Mouse (Mus musculus) heart, postnatal 4 days (tissue): ENCODE results near the gene Fgf2. TPM values are rescaled to one million over a fixed set of nuclear protein-coding genes. Genes with fewer than 3 reads are reported as not detected.
A peak's percentile ranks its signal among the peaks of the same experiment; 100 is the strongest.

ENCODE experiments used
- DNase-seq: peaks from one replicate; pipeline ENCODE4 v3.0.0; 2021
- total RNA-seq, 2 experiments: library from RNA; stranded (reverse); gene quantifications; 2 replicates each; pipeline ENCODE4 v1.2.3; 2021

Gene Fgf2
- total RNA-seq, 2 experiments from 2014 or later = 3.2 to 3.5 TPM

DNA sequence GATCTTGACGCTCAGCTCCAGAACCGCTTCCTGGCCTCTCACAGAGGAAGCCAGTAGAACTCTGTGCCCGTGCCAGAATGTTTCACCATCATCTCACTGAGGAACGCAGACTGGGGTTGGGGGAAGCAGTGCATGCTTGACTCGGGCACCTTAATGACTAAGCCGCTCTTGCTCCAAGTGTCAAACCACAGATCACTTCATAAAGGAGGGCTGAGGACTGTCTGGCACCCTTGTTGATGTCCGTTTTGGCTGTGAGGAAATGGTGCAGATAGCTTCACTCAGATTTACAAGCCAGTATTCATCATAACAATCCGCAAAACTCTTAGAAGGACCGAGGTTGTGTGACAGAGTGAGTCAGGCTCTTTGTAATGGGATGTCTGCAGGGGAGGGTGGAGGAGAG, 12.6 kb downstream of the Fgf2 start:
- no peak for DNase-seq

DNA sequence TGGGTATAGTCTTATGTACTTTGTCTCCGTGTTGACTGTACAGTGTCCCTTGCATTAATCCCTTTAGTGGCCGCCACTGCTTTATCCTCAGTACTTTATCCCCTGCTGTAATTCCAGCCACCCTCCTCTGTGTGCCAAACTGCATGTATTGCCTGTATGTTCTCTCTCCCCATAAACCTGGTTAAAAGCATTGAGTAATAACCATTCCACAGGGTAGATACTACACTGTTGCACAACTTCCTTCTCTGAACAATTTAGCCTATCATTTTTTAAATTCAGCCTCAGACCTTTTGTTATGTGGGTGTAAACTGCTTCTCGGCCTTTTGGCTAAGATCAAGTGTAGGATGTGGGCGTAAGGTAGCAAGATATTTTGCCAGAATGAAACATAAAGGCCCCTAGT, 17.0 kb downstream of the Fgf2 start:
- DNase-seq = no peak

DNA sequence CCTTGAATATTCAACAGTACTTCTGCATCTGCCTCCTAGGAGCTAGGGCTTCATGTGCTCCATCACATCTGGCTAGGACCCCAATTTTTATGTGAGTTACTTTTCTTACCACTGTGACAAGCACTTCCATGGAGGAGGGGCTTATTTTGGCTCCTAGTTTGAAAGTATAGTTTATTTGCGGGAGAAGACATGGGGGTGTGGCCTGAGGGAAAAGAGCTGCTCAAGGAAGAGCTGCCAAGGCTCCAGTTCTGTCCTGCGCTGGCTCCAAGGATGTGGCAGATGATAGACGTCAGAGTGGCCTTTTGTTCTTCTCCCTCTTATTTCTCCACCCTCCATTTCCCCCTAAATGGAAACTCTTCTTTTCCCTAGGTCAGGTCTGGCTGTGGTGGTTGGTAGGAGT, 17.8 kb downstream of the Fgf2 start:
- DNase-seq = no peak

DNA sequence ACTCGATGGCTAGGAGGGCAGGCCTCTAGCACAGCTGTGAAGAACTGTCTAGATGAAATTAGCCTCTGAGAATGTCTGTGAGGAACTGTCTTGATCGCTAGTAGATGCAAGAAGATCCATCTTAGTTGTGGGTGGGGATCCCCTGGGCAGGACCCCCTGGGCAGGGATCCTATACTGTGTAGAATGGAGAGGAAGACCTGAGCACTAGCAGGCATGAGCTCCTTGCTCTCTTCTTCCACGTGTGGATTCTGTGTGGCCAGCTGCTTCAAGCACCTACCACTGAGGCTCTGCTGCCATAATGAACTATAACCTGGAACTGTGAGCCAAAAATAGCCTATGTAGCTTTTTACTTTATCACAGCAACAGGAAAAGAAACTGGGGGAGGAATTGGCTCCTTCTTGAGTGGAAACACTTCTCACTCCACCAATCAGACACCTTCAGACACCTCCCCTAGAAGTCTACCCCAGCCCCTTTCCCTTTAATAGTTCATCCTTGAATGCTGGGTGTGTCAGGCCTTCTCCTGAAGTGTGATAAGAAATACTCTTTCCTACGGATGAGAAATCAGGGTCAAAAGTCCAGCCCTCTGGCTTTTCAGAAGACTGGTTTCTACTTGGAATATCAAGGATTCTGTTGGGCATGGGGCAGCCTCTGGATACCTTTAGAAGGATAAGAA, 18.4 kb downstream of the Fgf2 start:
- no peak for DNase-seq

DNA sequence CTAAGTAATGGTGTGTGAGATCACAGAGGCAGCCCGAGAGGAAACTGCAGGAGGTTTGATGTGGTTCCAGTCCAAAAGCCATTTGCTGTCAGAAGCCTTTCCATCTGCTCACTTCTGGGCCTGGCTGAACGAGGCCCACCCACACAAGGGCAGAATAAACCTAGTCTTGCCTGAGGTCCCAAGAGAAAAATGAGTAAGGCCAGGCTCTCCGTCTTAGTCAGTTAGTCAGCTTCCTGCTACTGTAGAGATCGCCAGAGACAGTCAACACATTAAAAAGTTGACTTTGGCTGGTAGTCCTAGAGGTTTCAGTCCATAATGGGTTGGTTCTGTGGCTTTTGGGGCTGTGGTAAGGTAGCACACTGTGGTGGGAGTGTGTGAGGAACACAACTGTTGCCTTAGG, 22.3 kb downstream of the Fgf2 start:
- no peak for DNase-seq

DNA sequence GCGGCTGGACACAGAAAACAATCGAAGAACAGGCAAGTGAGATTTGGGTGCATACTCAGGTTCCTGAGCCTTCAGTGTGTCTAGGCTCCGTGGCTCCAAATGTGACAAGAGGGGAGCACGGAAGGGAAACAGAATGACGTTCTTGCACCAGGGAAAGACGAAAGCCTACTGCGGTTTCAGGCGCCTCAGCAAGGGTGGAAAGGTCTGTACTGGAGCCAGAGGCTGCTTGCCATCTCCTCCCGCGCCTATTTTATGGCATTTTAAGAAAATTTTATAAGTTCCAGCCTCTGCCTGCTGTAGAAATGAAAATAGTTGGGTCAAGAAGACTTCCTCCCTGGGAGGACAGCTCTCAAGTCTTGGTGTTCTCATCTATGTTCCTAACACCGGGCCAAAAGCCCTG, 25.6 kb downstream of the Fgf2 start:
- no peak for DNase-seq

DNA sequence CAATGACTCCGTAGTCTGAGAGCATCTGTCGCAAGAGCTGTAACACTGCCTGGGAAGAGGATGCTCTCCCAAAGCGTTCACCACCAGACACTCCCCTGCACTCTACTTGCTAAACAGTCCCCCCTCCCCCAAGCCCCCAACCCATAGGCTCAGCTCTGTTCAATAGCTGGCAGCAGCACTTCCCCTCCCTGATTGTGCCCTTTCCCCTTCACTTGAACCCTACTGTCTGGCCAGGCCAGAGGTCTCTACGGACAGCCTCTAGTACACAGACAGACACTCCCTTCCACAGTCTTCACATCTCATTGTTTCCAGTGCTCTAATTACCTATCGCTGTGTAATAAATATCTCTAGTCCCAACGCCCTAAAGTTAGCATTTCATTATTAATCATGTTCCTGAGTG, 29.8 kb downstream of the Fgf2 start:
- DNase-seq = no peak

DNA sequence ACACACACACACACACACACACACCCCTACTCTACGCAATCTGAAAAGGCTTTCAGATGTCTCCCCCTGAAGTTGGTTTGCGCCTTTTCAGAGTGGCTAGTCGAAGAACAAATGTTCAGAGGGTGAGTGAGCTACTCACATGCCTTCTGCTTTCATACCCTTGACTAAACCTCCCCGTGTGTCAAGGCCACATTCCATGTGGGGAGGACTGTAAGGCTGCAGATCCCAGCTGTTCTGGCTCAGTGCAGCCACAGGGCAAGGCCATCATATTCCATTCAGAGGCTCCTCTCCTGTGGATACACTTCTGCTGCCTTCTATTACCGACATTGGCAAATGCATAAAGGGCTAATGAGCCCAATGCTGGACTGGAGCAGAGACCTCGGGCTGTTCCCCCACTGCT, 30.3 kb downstream of the Fgf2 start:
- DNase-seq = no peak

DNA sequence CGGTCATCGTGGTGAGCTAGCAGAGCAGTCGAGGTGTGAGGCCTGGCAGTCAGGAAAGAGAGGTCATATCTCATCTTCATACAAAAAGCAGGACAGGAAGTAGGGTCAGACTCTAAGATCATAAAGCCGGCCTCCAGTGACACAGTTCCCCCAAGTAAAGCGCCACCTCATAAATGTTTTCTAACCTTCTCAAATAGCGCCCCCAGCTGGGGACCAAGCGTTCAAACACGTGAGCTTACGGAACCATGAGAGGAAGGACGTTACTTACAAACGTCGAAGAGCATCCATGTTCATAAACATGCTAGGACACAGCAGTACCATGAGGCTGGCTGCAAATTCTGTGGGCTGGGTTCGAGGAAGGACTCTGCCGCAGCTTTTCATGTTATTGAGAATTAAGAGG, 31.1 kb downstream of the Fgf2 start:
- peak; percentile 21 for DNase-seq

DNA sequence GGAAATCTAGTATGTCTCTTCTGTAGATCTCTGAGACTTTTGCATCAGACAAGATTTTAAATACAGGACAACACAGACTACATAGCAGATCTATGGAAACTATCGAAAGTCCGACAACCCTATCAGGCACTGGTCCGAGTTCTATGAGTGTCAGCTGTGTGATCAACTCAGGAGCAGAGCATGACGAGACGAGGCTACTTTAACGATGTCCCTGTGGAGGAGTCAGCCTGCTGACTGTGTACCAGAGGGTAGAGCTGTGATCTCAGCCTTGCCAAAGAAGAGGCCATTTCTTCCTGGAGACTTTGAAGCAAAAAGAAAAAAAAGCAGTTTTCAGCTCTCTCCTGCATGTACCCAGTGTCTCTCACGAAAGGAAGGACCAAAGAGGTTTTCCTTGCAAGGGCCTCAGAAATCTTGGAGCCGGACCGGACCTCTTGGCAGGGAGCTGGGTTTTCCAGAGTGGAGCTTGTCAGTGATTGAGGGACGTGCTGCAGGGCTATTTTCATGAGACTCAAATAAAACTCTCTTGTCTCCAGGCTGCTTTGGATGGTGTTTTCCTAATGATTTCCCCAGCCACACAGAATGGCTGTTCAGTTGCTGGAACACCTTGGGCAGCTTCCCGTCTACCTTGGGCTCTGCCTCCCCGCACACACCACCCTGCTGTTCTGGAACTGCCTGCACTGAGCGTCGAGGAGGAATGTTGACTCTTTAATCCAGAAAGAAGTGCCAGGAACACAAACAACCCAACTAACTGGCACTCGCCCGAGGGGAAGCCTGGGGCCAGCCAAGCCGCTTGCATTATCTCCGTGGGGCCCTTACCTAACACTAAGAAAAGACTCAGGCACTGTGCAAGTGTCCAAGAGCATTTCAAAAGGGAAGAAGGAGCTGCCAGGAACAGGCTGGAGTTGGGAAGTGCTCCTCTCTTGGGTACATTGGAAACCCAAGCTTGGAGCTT, 32.1 kb downstream of the Fgf2 start:
- peak; percentile 62 for DNase-seq

DNA sequence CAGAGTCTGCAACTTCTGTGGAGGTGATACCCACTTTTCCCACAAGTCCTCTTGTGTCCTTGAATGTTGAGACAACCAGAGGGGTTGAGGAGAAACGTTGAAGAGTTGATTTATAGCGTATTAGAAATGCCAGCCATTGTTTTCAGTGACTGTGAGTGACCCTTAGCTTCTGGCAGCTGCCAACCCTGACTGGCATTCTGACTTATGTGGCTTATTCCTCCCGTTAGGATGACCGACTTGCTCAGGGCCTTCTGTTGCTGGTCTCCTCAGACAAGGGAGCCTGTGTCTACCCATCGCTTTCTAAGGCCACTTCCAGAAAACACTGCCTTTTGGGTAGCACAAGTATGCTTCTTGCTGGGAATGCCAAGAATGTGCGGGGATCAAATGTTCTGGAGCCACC, 33.3 kb downstream of the Fgf2 start:
- no peak for DNase-seq

DNA sequence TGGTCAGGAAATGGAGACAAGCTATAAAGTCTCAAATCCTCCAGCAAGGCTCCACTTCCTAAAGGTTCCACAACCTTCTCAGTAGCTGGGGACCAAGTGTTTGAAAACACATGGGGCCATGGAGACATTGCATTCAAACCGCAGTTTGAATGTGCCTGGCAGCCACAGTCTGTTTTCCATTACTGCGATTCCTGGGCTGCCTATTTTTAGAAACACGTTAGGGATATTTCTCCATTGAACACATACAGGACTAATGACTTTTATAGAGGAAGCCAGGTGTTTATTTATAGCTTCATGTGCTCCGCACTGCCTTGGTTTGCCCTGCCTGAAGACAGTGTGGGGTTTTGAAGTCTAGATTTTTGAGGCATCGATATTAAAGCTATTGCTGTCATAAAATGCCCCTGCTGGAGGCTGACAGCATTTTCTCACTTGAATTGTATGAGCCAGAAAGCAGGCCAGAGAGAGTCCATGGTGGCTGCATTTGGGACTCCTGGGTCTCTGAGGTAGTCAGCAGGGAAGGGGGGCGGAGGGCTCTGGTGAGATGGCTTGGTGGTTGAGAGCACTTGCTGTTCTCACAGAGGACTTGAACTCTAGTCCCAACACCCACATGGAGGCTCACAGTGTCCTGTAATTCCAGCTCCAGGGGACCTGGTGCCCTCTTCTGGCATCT, 35.1 kb downstream of the Fgf2 start:
- peak; percentile 31 for DNase-seq

DNA sequence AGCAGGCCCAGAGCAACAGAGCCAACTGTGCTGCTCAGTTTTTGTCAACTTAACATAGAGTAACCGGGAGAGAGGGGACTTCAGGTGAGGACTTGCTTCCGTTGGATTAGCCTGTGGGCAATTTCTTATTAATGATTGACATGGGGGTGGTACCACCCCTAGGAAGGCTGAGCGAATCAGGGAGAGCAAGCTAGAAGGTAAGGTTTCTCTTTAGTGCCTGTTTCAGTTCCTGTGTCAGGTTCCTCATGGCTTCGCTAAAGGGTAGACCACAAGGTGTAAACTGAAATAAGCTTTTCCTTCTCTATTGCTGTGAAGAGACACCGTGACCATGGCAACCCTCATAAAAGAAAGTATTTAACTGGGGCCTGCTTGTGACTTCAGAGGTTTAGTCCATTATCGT, 39.2 kb downstream of the Fgf2 start:
- no peak for DNase-seq

DNA sequence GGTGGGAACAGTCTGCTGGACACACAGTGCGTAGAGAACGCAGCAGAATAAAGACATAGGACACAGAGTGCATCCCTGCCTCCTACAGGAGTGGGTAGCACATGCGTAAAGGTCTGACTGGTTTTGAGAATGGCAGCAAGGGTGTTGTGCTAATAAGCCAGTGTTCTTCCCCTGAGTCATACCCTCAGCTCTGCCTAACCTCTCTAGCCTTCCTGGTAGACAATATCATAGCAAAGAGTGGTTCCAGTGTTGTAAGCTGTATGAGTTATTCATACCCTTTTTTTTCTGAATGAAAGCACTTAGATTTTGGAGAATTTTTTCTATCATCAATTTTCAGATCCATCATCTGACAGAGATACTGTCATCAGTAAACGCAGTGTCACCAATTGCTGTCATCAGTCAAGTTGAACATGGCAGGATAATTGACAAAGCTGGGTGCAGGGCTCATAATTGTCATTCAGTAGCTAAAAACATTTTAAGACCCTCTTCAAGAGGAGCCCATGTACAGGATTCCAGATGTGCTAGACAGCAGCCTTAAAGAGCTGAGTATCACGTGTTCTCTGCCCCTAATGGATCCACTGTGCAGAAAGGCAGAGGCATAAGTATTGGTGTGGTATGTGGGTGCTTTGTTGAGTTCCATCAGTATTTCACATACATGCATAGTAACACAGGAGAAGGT, 48.9 kb downstream of the Fgf2 start:
- no peak for DNase-seq

DNA sequence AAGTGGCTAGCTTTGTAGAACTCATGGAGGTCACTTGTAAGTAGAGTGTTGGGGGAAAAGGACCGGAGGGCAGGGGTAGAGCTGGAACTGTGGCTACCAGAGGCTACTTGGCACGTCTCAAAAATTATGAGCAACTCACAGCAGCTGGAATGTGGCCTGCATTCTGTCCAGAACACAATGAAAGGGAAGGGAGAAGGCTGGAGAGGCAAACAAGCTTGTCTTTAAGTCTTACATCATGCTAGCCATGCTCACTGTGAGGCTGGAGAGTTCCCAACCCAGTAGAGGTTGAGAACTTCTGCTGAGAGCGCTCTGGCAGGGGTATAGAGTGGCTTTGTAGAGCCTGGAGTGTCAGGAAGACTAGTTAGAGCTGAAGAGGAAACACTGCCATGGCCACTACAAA, 49.5 kb downstream of the Fgf2 start:
- no peak for DNase-seq

DNA sequence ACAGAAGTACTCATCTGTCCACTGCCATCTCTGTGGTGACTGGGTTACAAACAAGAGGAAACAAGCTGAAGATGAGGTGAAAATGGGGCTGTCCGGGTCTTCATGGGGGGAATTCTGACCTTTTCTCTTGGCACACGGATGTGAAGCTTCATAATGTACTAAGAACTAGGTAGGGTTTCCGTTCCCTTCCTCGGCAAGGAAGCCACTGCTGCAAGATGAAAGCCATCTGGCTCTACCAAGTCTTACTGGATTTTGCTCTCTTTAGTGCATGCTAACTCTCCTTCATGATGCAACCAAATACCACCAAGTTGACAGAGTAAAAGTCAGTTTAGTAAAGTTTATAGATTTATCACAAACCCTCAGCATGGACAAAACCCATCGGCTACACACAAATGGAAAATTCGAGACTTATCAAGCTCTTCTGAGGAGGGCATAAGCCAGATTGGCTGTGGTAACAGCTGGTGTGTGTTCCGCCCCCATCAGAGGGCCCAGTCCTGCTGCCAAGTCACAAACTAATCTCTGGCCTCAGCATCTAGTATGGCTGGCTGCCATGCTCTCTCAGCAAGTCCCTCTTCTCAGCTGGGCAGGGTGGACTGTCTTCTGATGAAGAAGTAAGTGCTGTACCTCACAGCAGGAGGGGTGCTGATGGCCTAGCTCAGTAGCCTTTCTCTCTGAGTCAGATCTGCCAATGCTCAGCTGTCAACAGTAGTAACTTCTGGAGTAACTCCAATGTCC, 50.7 kb downstream of the Fgf2 start:
- peak; percentile 84 for DNase-seq

DNA sequence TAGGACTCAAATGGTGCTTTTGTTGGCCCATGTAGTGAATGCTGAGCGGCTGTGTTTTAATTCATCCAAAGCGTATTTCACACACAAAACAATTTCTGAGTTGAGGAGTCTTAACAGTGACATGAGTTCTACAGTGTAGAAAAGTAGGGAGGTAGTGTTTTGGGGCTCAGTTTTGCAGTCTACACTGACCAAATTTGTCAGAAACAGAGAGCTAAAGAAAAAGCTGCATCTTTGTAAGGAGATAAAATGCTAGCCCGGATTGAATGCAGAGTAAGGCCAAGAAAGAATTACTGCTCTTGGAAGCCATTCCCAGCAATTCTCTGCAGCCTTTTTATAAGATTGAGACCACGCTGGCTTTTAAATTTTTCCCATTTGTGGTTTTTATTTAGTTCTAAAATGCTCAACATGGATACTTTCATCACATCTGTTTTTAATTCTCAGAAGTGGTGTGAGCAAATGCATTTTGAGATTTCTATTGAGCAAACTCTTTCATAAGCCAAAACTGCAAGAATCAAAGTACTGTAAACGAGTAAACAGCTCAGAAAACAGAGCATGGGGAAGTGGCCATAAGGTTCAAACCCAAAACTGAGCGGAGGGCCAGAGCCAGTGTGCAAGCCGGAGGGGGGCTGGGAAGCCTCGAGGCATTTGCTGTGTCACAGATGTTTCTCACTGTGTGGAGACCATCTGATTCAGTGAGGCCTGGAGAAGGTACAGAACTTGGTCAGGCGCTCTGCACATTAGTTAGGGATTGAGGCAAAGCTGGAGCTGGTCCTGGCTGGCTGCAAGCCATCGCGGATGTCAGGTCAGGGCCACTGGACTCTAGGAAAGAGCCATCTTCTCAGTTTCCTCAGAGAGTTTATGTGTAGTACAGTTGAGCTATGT, 53.8 kb downstream of the Fgf2 start:
- DNase-seq = peak; percentile 45

DNA sequence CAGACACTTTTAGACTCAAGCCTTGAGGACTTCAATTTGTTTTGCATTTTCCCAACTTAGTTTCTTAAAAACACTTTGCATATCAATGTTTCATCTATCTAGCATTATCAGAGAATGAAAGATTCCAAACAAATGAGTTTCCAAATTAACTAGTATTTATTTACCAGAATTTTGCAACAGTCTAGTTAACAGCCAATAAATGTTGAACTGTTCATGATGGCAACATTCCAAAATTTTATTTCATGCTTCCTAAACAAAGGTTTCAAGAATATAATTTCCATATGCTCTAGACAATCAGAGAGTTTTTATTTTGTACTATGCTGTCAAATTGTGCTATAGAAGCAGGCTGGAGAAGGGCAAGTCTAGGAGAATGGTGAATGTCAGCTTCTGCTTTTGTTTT, 59.5 kb downstream of the Fgf2 start:
- DNase-seq = no peak

DNA sequence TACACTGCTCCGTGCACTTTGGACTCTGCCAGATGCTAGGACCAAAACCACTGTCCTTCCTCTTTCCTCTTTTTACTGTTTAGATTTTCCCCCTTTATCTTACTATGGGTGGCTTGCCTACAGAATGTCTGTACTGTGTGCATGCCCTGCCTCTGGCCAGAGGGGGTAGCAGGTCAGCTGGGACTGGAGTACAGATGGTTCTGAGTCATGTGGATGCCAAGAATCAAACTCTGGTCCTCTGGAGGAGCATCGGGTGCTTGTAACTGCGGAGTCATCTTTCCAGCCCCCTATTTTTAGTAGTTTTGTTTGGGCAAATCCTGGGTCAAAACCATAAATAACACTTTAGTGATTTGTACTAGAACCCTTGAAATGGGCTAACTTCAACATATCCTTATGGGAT, 65.3 kb downstream of the Fgf2 start:
- DNase-seq = no peak

DNA sequence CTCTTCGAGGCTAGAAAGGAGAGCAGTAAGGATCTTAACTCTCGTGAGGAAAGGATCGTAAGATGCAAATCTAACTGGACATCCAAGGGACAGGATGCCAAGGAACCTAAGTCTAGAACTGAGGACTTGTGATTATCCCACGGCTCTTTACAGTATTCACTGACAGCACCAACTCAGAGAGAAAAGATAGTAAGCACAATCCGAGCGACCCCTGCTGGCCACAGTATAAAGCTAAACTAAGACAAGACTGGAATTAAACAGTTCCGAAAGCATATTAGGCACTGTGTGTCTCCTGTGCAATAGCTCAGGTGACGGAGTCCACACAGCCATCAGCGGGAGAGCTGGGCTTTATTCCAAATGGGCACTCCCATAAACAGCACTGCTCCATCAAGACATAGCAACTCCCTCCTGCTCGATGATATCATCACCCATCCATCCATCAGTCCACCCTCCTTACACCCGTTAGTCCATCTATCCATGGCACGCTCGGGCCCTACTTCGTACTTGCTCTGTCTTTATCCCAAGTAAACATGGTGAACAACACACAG, 66.3 kb downstream of the Fgf2 start:
- peak; percentile 88 for DNase-seq

DNA sequence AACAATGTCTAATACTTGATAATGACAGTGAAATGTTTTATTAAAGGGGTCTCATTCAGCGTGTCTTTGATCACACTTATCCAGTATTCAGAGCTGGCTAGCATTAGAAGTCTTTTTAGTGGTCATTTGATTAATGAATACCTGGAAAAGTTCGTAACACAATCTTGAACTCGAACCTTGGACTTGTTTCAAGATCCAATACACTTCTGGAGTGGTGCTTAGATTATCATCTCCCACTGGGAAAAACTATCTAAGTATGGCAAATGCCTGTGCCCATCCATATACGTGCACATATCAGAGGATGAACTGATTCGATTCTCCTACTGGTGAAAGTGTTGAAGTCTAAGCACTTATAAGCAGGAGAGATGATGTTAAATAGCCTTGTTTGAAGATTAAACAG, 70.2 kb downstream of the Fgf2 start:
- no peak for DNase-seq
